Mouse (Mus musculus): Measurements from ENCODE around the gene Wdr54.

DNA sequence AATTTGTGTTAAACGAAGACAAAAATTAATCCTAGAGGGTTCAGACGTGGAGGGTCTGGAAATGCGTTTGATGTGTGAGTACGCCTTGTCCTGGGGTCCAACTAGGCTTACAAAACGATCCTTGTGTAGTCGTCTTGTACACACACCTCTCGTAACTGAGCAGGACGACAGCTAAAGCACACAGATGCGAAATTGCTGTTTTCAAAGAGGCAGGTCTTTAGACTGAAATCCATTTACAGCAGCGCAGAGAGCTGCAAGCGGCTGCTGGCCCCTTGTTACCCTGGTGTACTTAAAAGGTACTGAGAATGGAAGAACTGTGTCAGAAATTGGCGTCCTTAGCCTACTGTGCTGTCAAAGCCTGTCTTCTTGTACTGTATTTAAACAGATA lies 10.0 kb upstream of the Wdr54 start:
- TF ChIP-seq CTCF (IDR thresholded peaks at IDR 0.05; ENCODE audit: extremely low read depth, insufficient read depth, insufficient read length, insufficient replicate concordance): no peak
- no peak for TF ChIP-seq POLR2A (IDR thresholded peaks at IDR 0.05; ENCODE audit: low read depth, low read length)

Measured in spleen, adult 2 months (tissue).